Mouse (Mus musculus): ENCODE measurements around the gene Taco1. TPM values are rescaled to one million over a fixed set of nuclear protein-coding genes. Genes with fewer than 3 reads are reported as not detected.
"Not testable (repeated sequence)": the region's sequence is repeated elsewhere in the genome, so short reads cannot be mapped to it uniquely, and the experiment has no call there.

Taco1 gene
- 14.9 and 18.4 TPM in 2 replicates for polyA plus RNA-seq (2012; rRNA removed)

DNA sequence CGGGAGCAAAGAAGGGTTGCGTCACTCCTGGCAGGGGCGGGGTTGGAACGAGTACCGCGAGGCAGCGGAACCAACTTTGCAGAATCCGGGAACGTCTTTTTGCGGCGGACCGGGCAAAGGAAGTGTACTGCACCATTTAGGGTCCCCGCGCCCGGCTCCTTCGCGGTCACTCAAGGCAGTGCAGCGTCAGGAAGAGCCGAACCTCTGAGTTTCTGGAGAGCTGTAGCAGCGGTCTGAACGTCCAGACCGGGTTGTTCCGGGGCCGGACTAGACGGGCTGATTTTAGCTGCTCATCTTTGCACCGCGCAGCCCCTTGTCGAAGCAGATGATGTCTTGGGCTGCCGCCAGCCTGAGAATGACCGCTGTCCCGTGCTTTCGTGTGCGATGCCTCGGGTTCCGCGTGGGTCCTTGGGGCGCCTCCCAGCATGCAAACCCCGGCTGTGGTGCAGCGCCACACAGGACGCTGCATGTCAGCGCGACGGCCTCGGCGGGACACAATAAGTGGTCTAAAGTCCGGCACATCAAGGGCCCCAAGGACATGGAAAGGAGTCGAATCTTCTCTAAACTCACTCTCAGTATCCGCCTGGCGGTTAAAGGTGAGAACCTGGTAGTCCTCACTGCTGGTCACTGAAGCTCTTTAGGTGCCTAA, at the start of gene Taco1:
TSS of gene Taco1 (plus strand) at position 139 of the 649 bp plus-strand sequence.
- 0 out of 2 replicates have a peak within 1 kb of the TSS, but pooled peaks have one; percentile 18 for H3K27ac ChIP-seq (ENCODE audit: control insufficient read depth, insufficient read depth, low read length)
- under 1% methylated on average over 49 of the region's 49 CpGs for WGBS
- peaks cover 13% of the 10 kb centered on the region; the same call in 1 of the 2 replicates for H3K4me1 ChIP-seq (replicated peaks; ENCODE audit: control insufficient read depth, insufficient read depth, low read length)
- TF ChIP-seq POLR2A (IDR thresholded peaks at IDR 0.05; ENCODE audit: control insufficient read depth, extremely low read depth, insufficient read depth, low read length, poor library complexity), result peak; percentile 39; the same call in 1 of the 2 replicates
- TF ChIP-seq CTCF (IDR thresholded peaks at IDR 0.05; ENCODE audit: borderline replicate concordance, control insufficient read depth, extremely low read depth, insufficient read depth, low read length, poor library complexity), result peak; percentile 51; the same call in 1 of the 2 replicates
- peak; percentile 89 for DNase-seq
- peak within 1 kb of the TSS; percentile 95 for H3K4me3 ChIP-seq (ENCODE audit: control insufficient read depth, insufficient read depth, low read length)
- H3K27me3 ChIP-seq (ENCODE audit: control insufficient read depth, insufficient read depth, low read length), result no peaks in the 10 kb centered on the region
- H3K36me3 ChIP-seq (ENCODE audit: control insufficient read depth, insufficient read depth, low read length), result no peaks in the 10 kb centered on the region

DNA sequence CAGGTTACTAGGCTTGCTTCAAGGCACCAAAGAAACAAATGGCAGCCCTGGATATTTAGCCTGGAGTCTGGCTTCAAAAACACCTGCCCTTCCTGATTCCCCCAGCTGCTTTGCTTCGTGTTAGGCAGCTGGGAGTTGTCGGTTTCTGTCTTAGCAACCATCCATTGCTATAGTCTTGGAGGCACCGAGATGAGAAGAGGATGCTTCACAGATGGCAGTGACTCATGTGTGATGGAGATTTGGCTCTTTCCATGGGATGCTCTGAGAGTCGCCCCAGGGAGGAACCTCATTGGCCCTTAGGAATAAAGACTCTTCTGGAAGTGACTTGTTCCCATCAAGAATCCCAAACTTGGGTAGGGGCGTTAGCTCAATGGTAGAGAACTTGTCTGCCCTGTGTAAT, 49.4 kb upstream of the Taco1 start:
- TF ChIP-seq CTCF (IDR thresholded peaks at IDR 0.05; ENCODE audit: borderline replicate concordance, control insufficient read depth, extremely low read depth, insufficient read depth, low read length, poor library complexity) (no peak), POLR2A (IDR thresholded peaks at IDR 0.05; ENCODE audit: control insufficient read depth, extremely low read depth, insufficient read depth, low read length, poor library complexity) (no peak)
- DNase-seq, result no peak
- Histone ChIP-seq H3K27ac (ENCODE audit: control insufficient read depth, insufficient read depth, low read length) (no peak overlapping the region), H3K27me3 (ENCODE audit: control insufficient read depth, insufficient read depth, low read length) (no peaks in the 10 kb centered on the region), H3K4me1 (replicated peaks; ENCODE audit: control insufficient read depth, insufficient read depth, low read length) (peaks cover 10% of the 10 kb centered on the region), H3K4me3 (ENCODE audit: control insufficient read depth, insufficient read depth, low read length) (no peak overlapping the region), H3K36me3 (ENCODE audit: control insufficient read depth, insufficient read depth, low read length) (no peaks in the 10 kb centered on the region)
- WGBS, result 81% methylated on average over 5 of the region's 5 CpGs

DNA sequence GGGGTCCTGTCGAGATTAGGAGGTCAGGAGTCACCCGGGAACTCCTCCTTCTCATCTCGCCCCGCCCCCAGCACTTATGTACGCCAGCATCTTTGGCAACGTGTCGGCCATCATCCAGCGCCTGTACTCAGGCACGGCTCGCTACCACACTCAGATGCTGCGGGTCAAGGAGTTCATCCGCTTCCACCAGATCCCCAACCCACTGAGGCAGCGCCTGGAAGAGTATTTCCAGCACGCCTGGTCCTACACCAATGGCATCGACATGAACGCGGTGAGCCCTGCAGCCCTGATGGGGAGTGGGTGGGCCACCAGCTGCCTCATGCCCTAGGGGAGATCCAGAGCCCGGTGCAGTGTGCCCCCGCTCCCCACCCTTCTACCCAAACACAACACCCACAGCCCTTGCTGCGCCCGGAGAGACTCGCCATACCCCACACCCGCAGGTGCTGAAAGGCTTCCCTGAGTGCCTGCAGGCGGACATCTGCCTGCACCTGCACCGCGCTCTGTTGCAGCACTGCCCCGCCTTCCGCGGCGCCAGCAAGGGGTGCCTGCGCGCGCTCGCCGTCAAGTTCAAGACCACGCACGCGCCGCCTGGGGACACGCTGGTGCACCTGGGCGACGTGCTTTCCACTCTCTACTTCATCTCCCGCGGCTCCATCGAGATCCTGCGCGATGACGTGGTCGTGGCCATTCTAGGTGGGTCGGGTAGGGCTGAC, 45.7 kb upstream of the Taco1 start:
- H3K27me3 ChIP-seq (ENCODE audit: control insufficient read depth, insufficient read depth, low read length), result no peaks in the 10 kb centered on the region
- no peak for TF ChIP-seq POLR2A (IDR thresholded peaks at IDR 0.05; ENCODE audit: control insufficient read depth, extremely low read depth, insufficient read depth, low read length, poor library complexity)
- TF ChIP-seq CTCF (IDR thresholded peaks at IDR 0.05; ENCODE audit: borderline replicate concordance, control insufficient read depth, extremely low read depth, insufficient read depth, low read length, poor library complexity), result no peak
- peak; percentile 70 for DNase-seq
- H3K4me1 ChIP-seq (replicated peaks; ENCODE audit: control insufficient read depth, insufficient read depth, low read length), result peaks cover 10% of the 10 kb centered on the region
- H3K36me3 ChIP-seq (ENCODE audit: control insufficient read depth, insufficient read depth, low read length), result no peaks in the 10 kb centered on the region
- 2% methylated on average over 50 of the region's 50 CpGs for WGBS
- H3K27ac ChIP-seq (ENCODE audit: control insufficient read depth, insufficient read depth, low read length), result no peak overlapping the region
- H3K4me3 ChIP-seq (ENCODE audit: control insufficient read depth, insufficient read depth, low read length), result peak overlapping the region; percentile 3; the same call in 1 of the 2 replicates

DNA sequence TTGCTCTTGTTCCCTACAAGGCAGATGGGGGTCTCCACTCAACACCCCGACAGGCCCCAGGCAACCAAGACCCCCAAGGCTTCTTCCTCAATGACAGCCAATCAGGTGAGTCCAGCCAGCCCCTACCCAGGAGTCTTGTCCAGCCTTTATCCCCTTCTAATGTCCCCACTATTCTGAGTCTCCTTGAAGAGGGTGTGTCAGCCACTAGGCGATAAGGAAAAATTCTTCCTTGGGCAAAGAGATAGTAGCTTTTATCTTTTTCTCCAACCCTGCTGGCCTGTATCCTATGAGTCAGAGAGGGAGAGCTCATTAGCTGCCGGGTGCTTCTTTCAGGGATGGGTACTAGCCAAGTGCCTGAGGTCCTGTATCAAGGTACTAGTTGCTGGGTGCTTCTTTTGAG, 40.1 kb upstream of the Taco1 start:
- no peaks in the 10 kb centered on the region for H3K27me3 ChIP-seq (ENCODE audit: control insufficient read depth, insufficient read depth, low read length)
- WGBS, result 94% methylated on average over 3 of the region's 3 CpGs

DNA sequence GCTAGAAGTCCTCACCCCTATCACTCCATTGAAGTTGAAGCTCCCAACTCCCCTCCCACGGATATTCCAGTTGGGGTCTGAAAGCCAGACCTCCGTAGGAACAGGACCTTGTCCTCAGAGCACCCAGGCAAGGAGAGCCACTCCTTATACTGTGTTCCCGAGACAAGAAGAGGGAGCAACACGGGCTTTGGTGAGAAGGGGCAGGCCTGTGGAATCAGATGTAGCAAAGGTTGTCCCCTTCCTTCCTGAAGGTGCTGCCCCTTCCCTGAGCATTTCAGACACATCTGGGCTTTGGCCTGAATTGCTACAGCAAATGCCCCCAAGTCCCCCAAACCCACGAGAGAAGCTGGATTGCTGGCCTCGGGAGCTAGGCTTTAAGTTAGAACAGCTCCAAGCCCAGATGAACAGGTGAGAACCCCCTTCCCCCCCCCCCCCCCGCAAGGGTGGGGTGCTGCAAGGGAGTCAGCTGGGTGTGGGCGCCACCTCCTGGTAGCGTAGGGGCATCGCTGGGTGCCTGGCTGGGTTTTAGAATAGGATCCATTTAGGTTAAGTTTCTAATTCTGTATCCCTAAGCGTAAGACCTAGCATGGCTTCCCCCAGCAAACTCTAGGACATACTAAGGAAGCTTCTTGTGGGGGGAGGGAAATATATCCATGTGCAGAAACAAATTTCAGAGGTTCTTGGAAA, 39.3 kb upstream of the Taco1 start:
- H3K36me3 ChIP-seq (ENCODE audit: control insufficient read depth, insufficient read depth, low read length), result peaks cover 9% of the 10 kb centered on the region; the same call in 1 of the 2 replicates
- 36% methylated on average over 11 of the region's 11 CpGs for WGBS
- no peak for TF ChIP-seq POLR2A (IDR thresholded peaks at IDR 0.05; ENCODE audit: control insufficient read depth, extremely low read depth, insufficient read depth, low read length, poor library complexity)
- TF ChIP-seq CTCF (IDR thresholded peaks at IDR 0.05; ENCODE audit: borderline replicate concordance, control insufficient read depth, extremely low read depth, insufficient read depth, low read length, poor library complexity), result peak; percentile 96
- H3K27me3 ChIP-seq (ENCODE audit: control insufficient read depth, insufficient read depth, low read length), result no peaks in the 10 kb centered on the region
- no peak overlapping the region for H3K4me3 ChIP-seq (ENCODE audit: control insufficient read depth, insufficient read depth, low read length)
- peak; percentile 80 for DNase-seq
- H3K4me1 ChIP-seq (replicated peaks; ENCODE audit: control insufficient read depth, insufficient read depth, low read length), result no peaks in the 10 kb centered on the region
- no peak overlapping the region for H3K27ac ChIP-seq (ENCODE audit: control insufficient read depth, insufficient read depth, low read length)

More for the DNA sequence above, 40.1 kb upstream of the Taco1 start:
- no peak overlapping the region for H3K27ac ChIP-seq (ENCODE audit: control insufficient read depth, insufficient read depth, low read length)
- no peak overlapping the region for H3K4me3 ChIP-seq (ENCODE audit: control insufficient read depth, insufficient read depth, low read length)
- H3K36me3 ChIP-seq (ENCODE audit: control insufficient read depth, insufficient read depth, low read length), result peaks cover 9% of the 10 kb centered on the region; the same call in 1 of the 2 replicates
- TF ChIP-seq POLR2A (IDR thresholded peaks at IDR 0.05; ENCODE audit: control insufficient read depth, extremely low read depth, insufficient read depth, low read length, poor library complexity) (no peak), CTCF (IDR thresholded peaks at IDR 0.05; ENCODE audit: borderline replicate concordance, control insufficient read depth, extremely low read depth, insufficient read depth, low read length, poor library complexity) (no peak)
- DNase-seq, result no peak
- H3K4me1 ChIP-seq (replicated peaks; ENCODE audit: control insufficient read depth, insufficient read depth, low read length), result no peaks in the 10 kb centered on the region

DNA sequence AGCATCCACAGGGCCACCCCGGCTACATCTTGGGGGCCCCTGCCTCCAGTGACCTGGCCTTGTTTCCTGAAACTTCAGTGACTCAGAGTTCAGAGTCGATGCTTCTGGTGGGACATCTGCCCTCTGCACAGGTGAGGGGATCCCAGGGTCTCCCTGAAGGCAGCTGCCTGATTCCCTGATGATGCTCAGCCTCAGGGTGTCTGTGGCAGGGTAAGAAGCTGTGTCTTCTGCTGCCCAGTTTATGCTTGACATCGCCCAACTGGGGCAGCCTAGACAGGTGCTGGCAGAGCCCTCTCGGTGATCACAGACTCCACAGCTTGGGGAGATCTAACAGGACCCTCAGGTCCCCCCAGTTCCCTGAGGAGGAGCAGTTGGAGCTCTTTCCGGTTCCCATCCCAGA, 38.3 kb upstream of the Taco1 start:
- no peak for DNase-seq
- H3K27ac ChIP-seq (ENCODE audit: control insufficient read depth, insufficient read depth, low read length), result no peak overlapping the region
- H3K4me1 ChIP-seq (replicated peaks; ENCODE audit: control insufficient read depth, insufficient read depth, low read length), result no peaks in the 10 kb centered on the region
- WGBS, result 95% methylated on average over 5 of the region's 5 CpGs
- no peaks in the 10 kb centered on the region for H3K27me3 ChIP-seq (ENCODE audit: control insufficient read depth, insufficient read depth, low read length)
- TF ChIP-seq CTCF (IDR thresholded peaks at IDR 0.05; ENCODE audit: borderline replicate concordance, control insufficient read depth, extremely low read depth, insufficient read depth, low read length, poor library complexity) (no peak), POLR2A (IDR thresholded peaks at IDR 0.05; ENCODE audit: control insufficient read depth, extremely low read depth, insufficient read depth, low read length, poor library complexity) (no peak)
- H3K4me3 ChIP-seq (ENCODE audit: control insufficient read depth, insufficient read depth, low read length), result no peak overlapping the region
- peaks cover 9% of the 10 kb centered on the region; the same call in 1 of the 2 replicates for H3K36me3 ChIP-seq (ENCODE audit: control insufficient read depth, insufficient read depth, low read length)

DNA sequence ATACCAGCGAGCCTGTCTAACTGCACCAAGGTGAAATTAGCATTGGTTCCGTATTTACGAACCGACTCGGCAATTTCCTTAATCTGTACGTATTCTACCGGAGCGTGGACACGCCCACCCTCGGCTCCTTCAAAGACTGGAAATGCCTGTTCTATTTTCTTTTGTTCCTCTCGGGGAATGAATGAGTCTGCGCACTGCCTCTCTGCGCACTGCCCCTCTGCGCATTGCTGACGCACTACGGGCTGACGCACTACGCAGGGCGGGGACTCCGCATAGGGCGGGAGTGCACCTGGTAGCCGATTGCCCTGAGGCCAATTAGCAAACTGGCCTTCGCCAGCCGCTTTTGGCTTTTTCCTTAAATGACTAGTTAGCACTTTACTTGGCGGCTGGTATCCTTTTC, 33.8 kb upstream of the Taco1 start:
- not testable (repeated sequence) for DNase-seq
- 39% methylated on average over 5 of the region's 25 CpGs for WGBS

More for the DNA sequence above, 33.8 kb upstream of the Taco1 start:
- H3K27me3 ChIP-seq (ENCODE audit: control insufficient read depth, insufficient read depth, low read length); H3K36me3 ChIP-seq (ENCODE audit: control insufficient read depth, insufficient read depth, low read length); H3K27ac ChIP-seq (ENCODE audit: control insufficient read depth, insufficient read depth, low read length): not testable (repeated sequence)
- H3K4me3 ChIP-seq (ENCODE audit: control insufficient read depth, insufficient read depth, low read length), result peak overlapping the region; percentile 58
- H3K4me1 ChIP-seq (replicated peaks; ENCODE audit: control insufficient read depth, insufficient read depth, low read length), result peaks cover 12% of the 10 kb centered on the region
